Mouse (Mus musculus) G1E (cell line): ENCODE results near the gene Itpa. TPM values are rescaled to one million over a fixed set of nuclear protein-coding genes. Genes with fewer than 3 reads are reported as not detected.

ENCODE experiments used
- ATAC-seq: 2 replicates; pipeline ENCODE4 v1.8.0; 2016; ENCODE audit warnings: mild to moderate bottlenecking; ENCODE audit not compliant: insufficient number of reproducible peaks, poor library complexity, low FRiP score, severe bottlenecking; ENCODE audit errors: extremely low read depth
- DNase-seq: peaks from one replicate; pipeline ENCODE4 v3.0.0; 2012; ENCODE audit warnings: low spot score
- H3K27me3 ChIP-seq: 2 replicates; pipeline ENCODE4 v1.6.1; 2012; ENCODE audit warnings: mild to moderate bottlenecking, low read length, inconsistent platforms; ENCODE audit not compliant: insufficient read depth
- H3K36me3 ChIP-seq: replicated peaks from 2 replicates; pipeline ENCODE3; 2012; ENCODE audit warnings: mild to moderate bottlenecking, inconsistent platforms
- H3K4me1 ChIP-seq: 2 replicates; pipeline ENCODE4 v1.6.1; 2012; ENCODE audit warnings: low read depth, low read length, inconsistent platforms, mixed read lengths; ENCODE audit not compliant: insufficient read depth
- H3K4me3 ChIP-seq: 2 replicates; pipeline ENCODE4 v1.5.1; 2012; ENCODE audit warnings: low read depth, mild to moderate bottlenecking, inconsistent platforms, low read length, moderate library complexity, mixed read lengths
- H3K9me3 ChIP-seq: replicated peaks from 2 replicates; pipeline ENCODE4 v1.6.1; 2012; ENCODE audit warnings: inconsistent platforms
- CTCF ChIP-seq: IDR thresholded peaks from 2 replicates; pipeline ENCODE4 v1.5.1; 2012; ENCODE audit warnings: low read depth, low read length, inconsistent platforms, mixed read lengths
- GATA1 ChIP-seq: IDR thresholded peaks from 2 replicates; pipeline ENCODE4 v1.6.1; 2012; ENCODE audit warnings: borderline replicate concordance, low read length, inconsistent platforms, mixed read lengths
- GATA2 ChIP-seq: IDR thresholded peaks from 2 replicates; pipeline ENCODE4 v1.6.1; 2012; ENCODE audit warnings: low read depth, low read length, inconsistent platforms, borderline replicate concordance
- POLR2AphosphoS5 ChIP-seq: IDR thresholded peaks from 2 replicates; pipeline ENCODE4 v1.6.1; 2012; ENCODE audit warnings: low read depth, low read length, inconsistent platforms; ENCODE audit not compliant: insufficient replicate concordance
- TAL1 ChIP-seq: conservative IDR thresholded peaks from 2 replicates; pipeline ENCODE4 v1.6.1; 2012; ENCODE audit warnings: low read depth, low read length, inconsistent platforms, mixed read lengths
- polyA plus RNA-seq: library from polyadenylated mRNA; stranded (reverse); fragments of >175 nt; gene quantifications from 2 replicates; pipeline ENCODE4 v1.2.3, GENCODE M21; 2012
- total RNA-seq, 2 experiments: library from RNA; stranded (forward) in 1 of 2; stranded (reverse) in 1 of 2; fragments of 200-1000 nt in 1 of 2; fragments of >200 nt in 1 of 2; fragmentation: Nextera tagmentation in 1 of 2; gene quantifications; 2 replicates each; pipeline ENCODE4 v1.2.3; 2014 to 2017

The Itpa gene
- total RNA-seq (2014; fragmentation: Nextera tagmentation) (11.1 and 12.9 TPM in 2 replicates), total RNA-seq (2017) (113 and 136 TPM in 2 replicates), polyA plus RNA-seq (4.0 and 10.9 TPM in 2 replicates)

- Histone ChIP-seq H3K9me3 (no peaks in the 10 kb centered on the region), H3K36me3 (peaks cover 42% of the 10 kb centered on the region), H3K4me1 (peaks cover 56% of the 10 kb centered on the region), H3K4me3 (peak within 1 kb of the TSS; percentile 82), H3K27me3 (no peaks in the 10 kb centered on the region)
- ATAC-seq (peak; percentile 81), DNase-seq (peak; percentile 90)
- no peak for TF ChIP-seq GATA2
- no peak for TF ChIP-seq TAL1
- TF ChIP-seq CTCF, result no peak
- no peak for TF ChIP-seq GATA1
- TF ChIP-seq POLR2AphosphoS5, result no peak
Measured at GRCm38 (mm10) chr2:130667559-130667958, at the start of gene Itpa. Gene Itpa, plus strand, starts transcription at chr2:130667610.

- TF ChIP-seq CTCF, result no peak
- TF ChIP-seq GATA1, result no peak
- no peak for TF ChIP-seq TAL1
- TF ChIP-seq GATA2, result no peak
- no peak for TF ChIP-seq POLR2AphosphoS5
- ATAC-seq (no peak), DNase-seq (no peak)
- no peak overlapping the region for H3K4me3 ChIP-seq
- no peaks in the 10 kb centered on the region for H3K27me3 ChIP-seq
- H3K4me1 ChIP-seq, result no peaks in the 10 kb centered on the region; the same call in 1 of the 2 replicates
- H3K36me3 ChIP-seq, result peaks cover 90% of the 10 kb centered on the region
- no peaks in the 10 kb centered on the region for H3K9me3 ChIP-seq
Measured at GRCm38 (mm10) chr2:130618972-130619371, 48.4 kb upstream of the Itpa start.

- Histone ChIP-seq H3K9me3 (no peaks in the 10 kb centered on the region), H3K36me3 (peaks cover 46% of the 10 kb centered on the region), H3K4me1 (peaks cover 29% of the 10 kb centered on the region), H3K4me3 (peak overlapping the region; percentile 98; the same call in 1 of the 2 replicates), H3K27me3 (no peaks in the 10 kb centered on the region)
- peak; percentile 13; the same call in 1 of the 2 replicates for TF ChIP-seq CTCF
- TF ChIP-seq POLR2AphosphoS5, result no peak
- no peak for TF ChIP-seq GATA2
- no peak for DNase-seq
- no peak for ATAC-seq
Measured at GRCm38 (mm10) chr2:130628424-130628823, 39.0 kb upstream of the Itpa start.

GRCm38 (mm10) chr2:130629080-130629838 is 38.2 kb upstream of the Itpa start:
- Histone ChIP-seq H3K4me3 (peak overlapping the region; percentile 98), H3K36me3 (peaks cover 39% of the 10 kb centered on the region), H3K4me1 (peaks cover 32% of the 10 kb centered on the region), H3K9me3 (no peaks in the 10 kb centered on the region), H3K27me3 (peaks cover 8% of the 10 kb centered on the region)
- ATAC-seq (no peak), DNase-seq (peak; percentile 38)
- no peak for TF ChIP-seq CTCF
- no peak for TF ChIP-seq POLR2AphosphoS5
- no peak for TF ChIP-seq GATA1
- TF ChIP-seq GATA2, result no peak
- TF ChIP-seq TAL1, result no peak

- H3K27me3 ChIP-seq, result peaks cover 14% of the 10 kb centered on the region
- TF ChIP-seq POLR2AphosphoS5 (no peak), TAL1 (no peak), GATA2 (no peak), CTCF (no peak)
- DNase-seq (peak; percentile 90), ATAC-seq (peak; percentile 83)
- H3K4me3 ChIP-seq, result peak within 1 kb of the TSS; percentile 98
- peaks cover 35% of the 10 kb centered on the region for H3K36me3 ChIP-seq
- peaks cover 38% of the 10 kb centered on the region for H3K4me1 ChIP-seq
- no peaks in the 10 kb centered on the region for H3K9me3 ChIP-seq
Measured at GRCm38 (mm10) chr2:130629839-130630203, 37.6 kb upstream of the Itpa start, which contains the start of the genes Fastkd5 and Ubox5. Gene Fastkd5, minus strand, starts transcription at chr2:130630027. Gene Ubox5, minus strand, starts transcription at chr2:130630038.

- no peak for ATAC-seq
- Histone ChIP-seq H3K4me3 (no peak overlapping the region), H3K36me3 (peaks cover 13% of the 10 kb centered on the region), H3K9me3 (no peaks in the 10 kb centered on the region), H3K27me3 (peaks cover 35% of the 10 kb centered on the region), H3K4me1 (peaks cover 33% of the 10 kb centered on the region)
- DNase-seq, result no peak
- TF ChIP-seq POLR2AphosphoS5 (no peak), GATA2 (no peak), CTCF (no peak), TAL1 (no peak), GATA1 (no peak)
Measured at GRCm38 (mm10) chr2:130632416-130632815, 35.0 kb upstream of the Itpa start.
